Mouse (Mus musculus): ENCODE results near the gene Smdt1.

- TF ChIP-seq GATA1 (IDR thresholded peaks at IDR 0.05; ENCODE audit: borderline replicate concordance, low read length) (no peak), FLI1 (IDR thresholded peaks at IDR 0.05; ENCODE audit: low read length) (no peak)
These were observed 48.5 kb upstream of the Smdt1 start for GRCm38 (mm10) chr15:82290252-82290651.
